Mouse (Mus musculus) spleen, postnatal 36 days (tissue): ENCODE data around the gene Rtn4r.

Experiments used
- DNase-seq, 2 experiments: peaks; one replicate each; pipeline ENCODE4 v3.0.0; 2022; ENCODE audit warnings: low spot score in 2 of 2, mixed read lengths in 1 of 2

Gene Rtn4r

GRCm38 (mm10) chr16:18124626-18125025 lies 2.8 kb upstream of the Rtn4r start:
- no peak for DNase-seq

GRCm38 (mm10) chr16:18125131-18125530 lies 2.3 kb upstream of the Rtn4r start:
- DNase-seq = no peak

DNA sequence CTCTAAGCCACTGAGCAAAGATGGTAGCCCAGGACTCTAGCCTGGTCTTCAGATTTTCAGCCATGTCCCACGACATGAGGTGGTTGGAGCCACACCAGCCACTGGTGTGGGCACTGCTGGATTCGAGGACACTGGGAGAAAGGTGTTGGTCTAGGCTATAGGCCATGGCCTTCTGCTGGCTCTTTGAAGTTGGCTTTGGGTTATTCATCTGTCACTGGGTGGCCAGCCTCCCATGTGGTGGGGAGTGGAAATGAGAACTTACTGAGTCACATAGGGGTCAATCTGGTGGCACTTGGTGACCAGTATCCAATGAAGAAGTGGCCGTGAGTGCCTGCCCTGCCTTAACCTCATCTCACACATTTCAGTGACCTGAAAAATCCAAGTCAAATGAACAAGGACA lies 1.2 kb upstream of the Rtn4r start:
- no peak for DNase-seq

- DNase-seq = no peak
Observed at GRCm38 (mm10) chr16:18127871-18128563, 575 bp downstream of the Rtn4r start.

- DNase-seq = no peak
Observed at GRCm38 (mm10) chr16:18128564-18128935, 1.1 kb downstream of the Rtn4r start.

DNA sequence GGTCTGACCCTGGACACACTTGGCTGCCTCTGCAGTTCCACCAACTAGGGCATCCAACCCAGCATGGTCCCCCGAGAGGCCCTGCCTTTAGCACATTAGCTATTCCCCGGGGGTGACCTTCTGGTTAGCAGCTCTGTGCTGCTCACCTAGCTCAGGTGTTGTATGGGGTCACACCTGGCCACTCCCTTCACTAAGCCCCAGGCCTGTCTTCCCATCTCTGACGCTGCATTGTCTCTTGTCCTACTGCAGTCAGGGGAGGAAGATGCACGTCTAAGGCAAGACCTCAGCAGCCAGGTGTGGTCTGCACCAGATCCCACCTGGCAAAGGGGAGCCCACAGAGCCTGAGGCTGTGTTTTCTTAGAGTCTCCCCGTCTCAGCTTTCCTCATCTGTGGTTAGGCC lies 2.0 kb downstream of the Rtn4r start:
- no peak for DNase-seq

GRCm38 (mm10) chr16:18130288-18130687 lies 2.8 kb downstream of the Rtn4r start:
- no peak for DNase-seq

DNA sequence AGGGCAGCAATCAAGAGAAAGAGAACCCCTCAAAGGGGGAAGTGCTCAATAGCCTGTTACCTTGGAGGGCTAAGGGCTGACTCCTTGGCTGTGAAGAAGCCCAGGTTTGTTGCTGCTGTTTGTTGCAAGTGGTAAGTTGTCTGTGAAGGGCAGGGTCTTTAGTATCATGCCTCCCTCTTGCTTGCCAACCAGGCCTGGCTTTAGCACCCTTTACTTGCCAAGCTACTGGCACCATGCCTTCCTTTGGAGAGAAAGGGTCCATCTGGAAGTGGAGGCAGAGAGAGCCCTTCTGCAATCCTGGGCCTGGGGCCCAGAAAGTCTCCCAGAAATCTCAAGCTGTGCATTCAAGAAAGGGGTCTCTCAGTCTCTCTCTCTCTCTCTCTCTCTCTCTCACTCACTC lies 3.3 kb downstream of the Rtn4r start:
- no peak for DNase-seq

DNA sequence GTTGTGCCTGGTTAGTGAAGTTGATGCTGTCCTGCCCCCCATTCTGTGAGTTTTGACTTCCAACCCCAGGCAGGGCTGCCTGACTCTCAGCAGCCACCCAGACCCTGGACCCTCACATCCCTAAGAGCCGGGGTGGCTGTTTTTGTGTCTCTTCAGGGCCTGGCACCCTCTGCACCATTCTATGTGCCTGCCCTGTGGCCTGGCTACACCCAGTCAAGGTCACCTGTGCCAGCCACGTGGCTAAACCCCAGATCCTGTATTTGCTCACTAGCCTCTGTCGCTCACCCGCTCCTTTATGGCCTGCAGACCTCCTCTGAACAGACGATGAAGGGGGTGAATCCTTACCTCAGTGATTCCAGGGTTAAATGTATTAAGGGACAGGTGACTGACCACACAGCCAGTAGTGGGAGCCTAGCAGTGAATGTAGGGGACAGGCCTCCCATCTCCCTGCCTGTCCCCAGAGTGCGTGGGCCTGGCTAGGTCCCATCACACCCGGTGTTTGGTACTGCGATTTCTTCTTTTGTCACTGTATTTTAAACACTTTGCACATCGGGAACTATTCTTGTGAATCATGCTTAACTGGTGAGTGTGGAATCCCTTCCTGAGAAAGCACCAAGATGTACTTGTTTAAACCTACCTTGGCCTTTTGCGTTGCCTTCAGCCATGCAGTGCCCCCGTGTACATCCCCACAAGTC lies 4.0 kb downstream of the Rtn4r start:
- no peak for DNase-seq

- no peak for DNase-seq
Observed at GRCm38 (mm10) chr16:18132026-18132425, 4.6 kb downstream of the Rtn4r start.

- no peak for DNase-seq
Observed at GRCm38 (mm10) chr16:18132575-18132974, 5.1 kb downstream of the Rtn4r start.

- no peak for DNase-seq
Observed at GRCm38 (mm10) chr16:18133133-18133920, 5.9 kb downstream of the Rtn4r start.

DNA sequence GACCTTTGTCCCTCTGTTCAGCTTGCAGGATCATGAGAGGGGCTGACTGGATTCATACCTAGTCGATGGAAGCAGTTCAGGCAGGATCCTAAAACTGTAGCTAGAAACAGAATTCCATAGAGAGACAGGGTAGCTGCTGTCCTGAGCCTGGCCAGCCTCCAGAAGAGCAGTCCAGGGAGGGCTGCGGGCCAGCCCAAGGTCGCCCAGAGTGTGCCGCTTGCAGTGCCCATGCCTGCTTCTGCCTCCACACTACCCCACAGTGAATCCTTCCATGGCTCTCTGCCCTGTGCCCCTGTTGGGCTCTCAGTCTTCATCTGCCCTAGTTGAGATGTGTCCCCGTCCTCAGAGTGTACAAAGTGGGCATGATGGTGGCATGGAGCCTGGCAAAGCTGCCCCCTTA lies 7.8 kb downstream of the Rtn4r start:
- DNase-seq = no peak

DNA sequence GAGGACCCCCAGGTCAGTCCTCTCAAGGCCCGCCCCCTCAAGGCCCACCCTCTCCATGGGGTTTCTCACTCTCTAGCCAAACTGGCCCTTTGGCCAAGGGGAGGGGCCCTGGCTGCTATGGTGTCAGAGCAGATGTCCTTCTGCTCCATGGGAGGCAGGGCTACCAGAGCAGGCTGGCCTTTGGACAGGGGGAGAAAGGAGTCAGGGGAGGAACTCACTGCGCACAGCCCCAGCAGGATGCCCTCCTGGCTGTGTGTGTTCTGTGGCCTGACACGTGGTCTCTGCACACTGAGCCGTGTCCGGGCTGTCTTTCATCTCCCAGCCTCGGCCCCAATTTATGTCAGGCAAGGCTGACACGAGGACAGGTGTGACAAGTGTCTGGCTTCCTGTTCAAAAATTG lies 8.6 kb downstream of the Rtn4r start:
- no peak for DNase-seq

GRCm38 (mm10) chr16:18144201-18144600 lies 16.8 kb downstream of the Rtn4r start:
- DNase-seq = no peak

DNA sequence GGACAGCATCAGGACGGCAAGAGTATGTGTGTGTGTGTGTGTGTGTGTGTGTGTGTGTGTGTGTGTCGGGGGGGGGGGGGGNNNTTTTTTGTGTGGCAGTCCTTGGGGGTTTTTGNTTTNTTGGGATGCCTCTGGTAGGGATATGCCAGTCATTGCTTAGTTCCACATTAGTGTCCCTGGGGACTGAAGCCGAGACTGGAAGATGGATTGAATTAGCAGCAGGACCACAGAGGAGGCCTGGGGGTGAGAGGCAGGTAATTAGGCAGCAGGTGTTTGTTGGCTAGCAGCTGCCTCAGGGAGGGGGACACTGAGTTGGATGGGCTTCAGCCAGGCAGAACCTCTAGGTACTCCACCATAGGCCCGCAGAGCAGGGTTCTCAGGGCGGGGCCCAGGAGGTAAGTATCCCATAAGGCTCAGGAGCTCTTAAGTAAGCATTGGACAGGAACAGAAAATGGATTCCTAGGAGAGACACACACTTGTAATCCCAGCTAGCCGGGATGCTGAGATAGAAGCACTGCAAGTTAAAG lies 18.0 kb downstream of the Rtn4r start:
- no peak for DNase-seq

DNA sequence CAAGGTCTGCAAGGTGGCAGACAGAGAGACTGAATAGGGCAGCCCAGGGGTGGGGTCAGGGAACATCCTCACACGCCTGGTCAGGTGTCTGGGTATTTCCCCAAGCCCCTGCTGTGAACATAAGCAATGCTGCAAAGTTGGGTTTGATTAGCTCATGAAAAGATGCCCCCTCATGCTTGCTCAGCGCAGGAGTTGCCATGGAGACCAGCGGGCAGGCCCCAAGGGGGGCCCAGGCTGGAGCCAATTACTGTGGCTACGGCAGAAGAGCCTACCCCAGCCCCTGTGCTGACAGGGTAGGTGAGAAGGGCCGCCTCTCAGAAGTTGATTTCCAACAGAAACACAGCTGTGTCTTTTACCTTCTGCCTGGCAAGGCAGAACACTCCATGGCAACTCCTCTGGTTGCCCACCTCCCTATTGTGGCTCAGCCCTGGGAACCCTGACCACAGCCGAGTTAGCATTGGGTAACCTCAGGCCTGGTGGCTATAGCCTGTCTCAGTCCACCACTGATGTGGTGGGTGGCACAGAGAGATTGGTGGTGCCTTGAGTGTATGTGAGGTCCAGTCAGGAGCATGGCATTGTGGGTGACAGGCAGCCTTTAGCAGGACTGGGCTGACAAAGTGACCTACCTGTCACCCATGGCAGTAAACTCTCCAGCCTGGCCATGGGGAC lies 20.9 kb downstream of the Rtn4r start:
- no peak for DNase-seq

- no peak for DNase-seq
Observed at GRCm38 (mm10) chr16:18149205-18149604, 21.8 kb downstream of the Rtn4r start.

- no peak for DNase-seq
Observed at GRCm38 (mm10) chr16:18152189-18152588, 24.7 kb downstream of the Rtn4r start.

DNA sequence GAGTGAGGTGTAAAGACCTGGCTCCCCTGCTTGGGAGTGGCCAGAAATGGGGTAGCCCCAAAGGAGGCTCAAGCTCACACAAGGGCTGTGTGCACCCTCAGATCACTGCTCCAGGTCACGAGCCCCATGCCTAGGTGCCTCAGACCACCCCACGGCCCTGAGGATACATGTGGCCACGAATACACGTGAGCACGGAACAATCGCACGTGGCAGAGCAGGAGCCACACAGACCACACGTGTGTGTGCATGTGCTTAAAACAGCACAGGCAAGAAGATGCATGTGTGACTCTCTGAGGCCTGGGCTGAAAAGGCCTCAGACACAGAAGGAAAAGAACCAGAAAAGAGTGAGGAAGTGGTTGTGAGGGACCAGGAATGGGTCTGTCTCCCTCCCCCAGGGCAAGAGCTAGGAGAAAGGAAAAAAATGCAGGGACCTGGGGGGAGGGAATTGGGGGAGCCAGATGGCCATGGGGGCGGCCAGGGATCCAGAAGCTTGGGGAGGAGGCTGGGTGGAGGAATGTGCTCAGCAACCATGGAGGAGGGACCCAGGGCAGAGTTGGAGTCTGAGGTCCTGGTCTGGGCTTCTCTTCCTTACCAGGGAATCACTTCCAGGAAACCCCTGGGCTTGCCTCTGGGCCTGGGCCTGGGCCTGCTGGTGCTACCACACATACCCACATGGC lies 25.5 kb downstream of the Rtn4r start:
- no peak for DNase-seq

DNA sequence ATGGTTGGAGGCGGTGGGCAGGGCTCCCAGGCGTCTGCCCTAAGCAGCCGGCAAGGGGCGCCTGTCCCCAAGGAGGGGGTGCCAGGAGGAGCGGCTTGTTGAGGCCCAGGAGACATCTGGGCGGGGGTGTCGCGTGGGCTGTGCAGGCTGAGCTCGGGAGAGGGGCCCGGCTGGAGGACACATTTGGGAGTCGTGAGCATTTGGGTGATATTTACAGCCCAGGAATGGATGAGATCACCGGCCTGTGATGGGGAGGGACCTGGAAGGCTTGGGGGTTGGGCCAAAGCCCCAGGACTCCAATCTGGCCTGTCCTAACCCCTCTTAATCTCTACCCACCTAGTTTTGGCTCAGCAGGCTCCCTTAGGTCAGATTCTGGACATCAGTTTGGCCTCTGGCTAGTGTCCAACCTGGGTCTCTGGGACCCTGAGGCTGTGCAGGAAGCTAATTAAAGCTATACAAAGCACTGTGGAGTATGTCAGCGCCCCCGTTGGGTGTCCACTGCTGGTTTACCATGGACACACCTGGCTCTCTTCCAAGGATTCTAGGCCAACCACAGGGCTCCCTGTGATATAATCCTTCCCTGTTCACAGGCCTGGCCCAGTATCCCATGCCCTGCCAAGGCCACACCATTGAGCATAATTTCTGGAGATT lies 27.2 kb downstream of the Rtn4r start:
- DNase-seq = no peak
